Mouse (Mus musculus) urinary bladder, postnatal 14 days (tissue): ENCODE data around the gene Adcy9.

Experiments used
- DNase-seq: peaks from one replicate; pipeline ENCODE4 v3.0.0; 2021; ENCODE audit warnings: low spot score

The Adcy9 gene

DNA sequence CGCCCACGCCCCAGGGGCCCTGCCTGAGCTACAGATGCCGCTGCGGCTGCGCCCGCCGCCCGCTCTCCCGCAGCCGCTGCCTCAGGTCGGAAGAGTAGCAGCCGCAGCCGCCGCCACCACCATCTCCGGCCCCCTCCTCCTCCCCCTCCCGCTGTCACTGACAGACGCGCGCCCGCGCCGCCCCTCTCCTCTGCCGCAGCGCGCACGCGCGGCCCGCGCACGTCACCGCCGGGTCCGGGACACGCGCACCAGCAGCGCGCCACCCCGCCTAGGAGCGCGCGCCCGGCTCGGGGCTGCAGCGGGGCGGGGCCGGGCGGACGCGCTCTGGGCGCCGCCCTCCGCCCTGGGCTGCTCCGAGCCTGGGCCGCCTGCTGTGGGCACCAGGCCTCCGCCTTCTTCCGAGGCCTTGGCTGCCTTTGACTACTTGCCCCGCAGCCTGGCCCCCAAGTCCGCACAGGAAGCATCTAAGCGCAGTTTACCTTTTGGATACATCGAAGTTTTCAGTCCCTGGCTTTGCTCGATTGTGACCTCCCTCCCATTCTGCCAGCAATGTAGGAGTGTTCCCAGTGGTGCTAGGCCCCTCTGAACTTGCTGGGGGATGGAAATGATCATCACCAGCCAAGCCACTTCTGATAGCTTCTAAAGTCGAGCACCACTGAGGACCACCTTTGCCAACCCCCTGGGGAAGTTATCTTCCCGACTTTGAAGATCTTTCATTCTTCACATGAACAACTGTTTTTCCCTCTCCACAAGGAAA is at the start of gene Adcy9:
Adcy9 (minus strand) TSS at position 201 of the 757 bp plus-strand sequence.
- peak; percentile 87 for DNase-seq

- DNase-seq, result peak; percentile 49
Observed at GRCm38 (mm10) chr16:4469599-4470352, 49.5 kb upstream of the Adcy9 start.

GRCm38 (mm10) chr16:4464529-4465089 is 44.3 kb upstream of the Adcy9 start:
- DNase-seq, result no peak

GRCm38 (mm10) chr16:4457927-4458326 is 37.6 kb upstream of the Adcy9 start:
- DNase-seq, result no peak

- no peak for DNase-seq
Observed at GRCm38 (mm10) chr16:4456391-4456790, 36.1 kb upstream of the Adcy9 start.

DNA sequence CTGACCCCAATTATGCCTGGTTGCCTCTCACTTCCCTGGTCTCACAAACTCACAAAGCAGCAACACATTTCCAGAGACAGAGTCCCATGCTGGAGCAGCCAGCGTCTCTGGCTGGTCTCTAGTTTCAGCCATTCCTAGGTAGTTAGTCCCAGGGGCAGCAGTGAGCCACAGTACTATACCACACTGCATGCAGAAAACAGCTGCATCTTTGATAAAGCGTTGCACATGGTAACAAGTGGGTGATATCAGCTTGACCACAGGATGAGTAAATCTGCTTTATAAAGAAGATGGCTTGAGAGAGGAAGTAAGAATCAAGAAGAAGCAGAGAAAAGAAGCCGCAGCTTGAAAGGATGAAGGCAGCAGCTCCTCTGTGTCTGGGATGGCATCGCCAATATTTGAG is 35.4 kb upstream of the Adcy9 start:
- DNase-seq, result no peak

DNA sequence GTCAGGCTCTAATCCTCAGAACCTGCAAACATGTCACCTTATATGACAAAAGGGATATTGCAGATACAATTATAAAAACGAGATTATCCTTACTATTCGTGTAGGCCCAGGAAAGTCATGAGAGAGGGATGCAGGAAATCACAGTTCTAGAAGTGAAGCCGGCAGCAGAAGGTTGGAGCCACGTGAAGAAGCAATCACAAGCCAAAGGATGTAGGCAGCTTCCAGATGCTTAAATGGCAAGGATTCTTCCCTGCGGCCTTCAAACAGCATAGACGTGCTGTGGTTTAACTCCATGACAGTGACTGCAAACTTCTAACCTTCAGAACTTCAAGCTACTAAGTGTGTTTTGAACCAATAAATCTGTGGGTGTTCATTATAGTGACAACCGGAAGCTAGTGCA is 34.3 kb upstream of the Adcy9 start:
- DNase-seq, result no peak

DNA sequence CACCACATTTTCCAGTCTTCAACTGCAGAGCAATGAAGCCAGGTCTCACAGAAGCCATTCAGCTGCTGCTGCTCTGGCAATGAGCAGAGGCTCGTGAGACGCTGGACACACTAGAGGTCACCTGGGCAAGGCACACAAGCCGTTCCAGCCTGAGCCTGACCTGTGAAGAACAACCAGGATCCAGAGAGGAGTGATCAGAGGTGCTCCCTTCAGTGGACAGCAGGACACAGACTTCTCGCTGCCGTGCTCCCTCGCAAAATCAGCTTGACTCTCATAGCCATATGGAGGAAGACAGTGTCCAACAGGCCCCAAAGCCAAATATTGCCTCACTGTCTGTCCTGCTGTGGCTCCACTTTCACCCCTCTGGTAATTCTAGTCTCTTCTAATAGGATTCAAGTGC is 29.1 kb upstream of the Adcy9 start:
- no peak for DNase-seq

DNA sequence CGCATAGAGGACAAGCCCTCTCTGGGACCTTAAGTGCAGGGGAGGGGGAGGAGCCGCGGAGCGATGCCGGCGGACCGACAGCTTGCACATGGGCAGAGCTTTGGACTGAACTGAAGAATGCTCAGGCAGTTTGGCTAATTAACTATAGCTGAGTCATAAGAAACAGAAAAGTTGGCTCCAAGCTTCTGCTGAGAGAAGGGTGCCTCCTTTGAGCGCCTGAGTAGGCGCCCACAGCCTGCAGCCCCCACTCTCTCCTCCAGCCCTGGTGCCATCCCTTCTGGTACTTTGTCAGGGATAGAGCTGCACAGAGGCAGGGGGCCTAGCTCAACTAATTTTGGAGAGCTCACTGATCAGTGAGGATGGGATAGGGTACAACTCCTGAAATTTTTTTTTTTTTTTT is 27.9 kb upstream of the Adcy9 start:
- no peak for DNase-seq

DNA sequence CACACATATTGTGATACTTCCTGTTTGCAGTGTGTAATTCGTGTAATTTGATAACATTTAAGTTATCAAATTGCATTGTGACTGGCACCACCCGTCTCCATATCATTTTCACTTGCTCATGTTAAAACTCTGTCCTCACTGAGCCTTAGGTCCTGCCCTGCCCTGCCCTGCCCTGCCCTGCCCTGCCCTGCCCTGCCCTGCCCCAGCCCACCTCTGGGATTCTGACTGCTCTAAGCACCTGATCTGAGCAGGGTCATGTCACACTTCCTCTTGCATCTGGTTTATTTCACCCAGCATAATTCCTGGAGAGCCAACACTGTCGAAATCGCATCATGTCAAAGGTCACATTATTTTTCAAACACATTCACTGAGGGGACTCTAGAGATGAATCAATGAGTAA is 26.1 kb upstream of the Adcy9 start:
- DNase-seq, result no peak

GRCm38 (mm10) chr16:4444378-4444777 is 24.1 kb upstream of the Adcy9 start:
- no peak for DNase-seq

GRCm38 (mm10) chr16:4439302-4440066 is 19.2 kb upstream of the Adcy9 start:
- no peak for DNase-seq

DNA sequence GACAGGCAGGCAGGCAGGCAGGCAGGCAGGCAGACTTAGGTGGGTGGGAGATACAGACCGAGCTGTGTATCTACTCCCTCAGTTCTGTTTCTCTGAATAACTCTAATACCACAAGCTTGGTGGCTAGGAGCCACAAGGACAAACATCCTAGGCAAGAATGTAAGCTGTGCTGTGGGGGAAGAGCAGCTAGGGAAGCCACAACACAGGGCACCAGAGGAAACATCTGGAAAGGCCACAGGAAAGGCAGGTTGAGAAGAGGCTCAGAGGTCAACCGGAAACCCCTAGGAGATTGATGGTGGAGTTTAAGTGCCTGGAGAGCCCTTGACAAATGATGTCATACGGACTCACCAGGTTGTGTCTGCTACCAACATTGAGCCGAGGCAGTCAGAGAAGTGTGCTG is 16.4 kb upstream of the Adcy9 start:
- DNase-seq, result no peak

GRCm38 (mm10) chr16:4435371-4435770 is 15.1 kb upstream of the Adcy9 start:
- DNase-seq, result no peak

DNA sequence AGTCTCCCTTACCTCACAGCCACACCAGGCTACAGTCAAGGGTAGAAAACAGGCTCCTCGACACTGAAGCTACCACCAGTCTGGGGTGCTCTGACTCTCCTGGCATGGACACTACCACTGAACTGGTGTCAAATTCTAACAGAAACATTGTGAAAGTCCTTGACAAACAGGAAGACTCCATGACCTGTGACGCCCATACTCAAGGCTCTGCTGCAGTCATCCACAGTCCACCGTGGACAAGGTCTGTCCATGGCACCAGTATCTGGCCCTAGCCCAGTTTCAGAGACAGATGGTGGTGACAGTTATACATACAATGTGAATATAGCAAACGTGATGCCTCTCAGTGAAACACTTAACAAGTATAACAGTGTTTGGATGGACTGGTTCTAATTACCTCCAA is 11.5 kb upstream of the Adcy9 start:
- DNase-seq, result no peak

DNA sequence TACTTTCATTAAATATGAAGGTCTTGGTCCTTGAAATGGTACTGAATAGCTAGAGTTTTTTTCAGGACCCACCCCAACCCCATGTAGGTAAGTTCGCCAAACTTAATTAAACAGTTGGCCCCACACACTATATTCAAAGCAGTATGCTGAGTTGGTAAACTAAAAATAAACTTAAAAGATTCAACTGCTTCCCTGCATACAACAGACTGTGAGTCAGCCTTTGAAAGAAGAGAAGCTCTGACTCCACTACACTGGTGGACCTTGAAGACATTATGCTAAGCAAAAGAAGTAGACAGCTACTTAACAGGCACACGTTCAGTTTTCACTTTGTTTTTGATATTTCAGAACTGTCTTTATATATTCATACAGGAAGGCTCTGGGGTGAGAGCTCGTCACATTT is 10.7 kb upstream of the Adcy9 start:
- DNase-seq, result no peak

DNA sequence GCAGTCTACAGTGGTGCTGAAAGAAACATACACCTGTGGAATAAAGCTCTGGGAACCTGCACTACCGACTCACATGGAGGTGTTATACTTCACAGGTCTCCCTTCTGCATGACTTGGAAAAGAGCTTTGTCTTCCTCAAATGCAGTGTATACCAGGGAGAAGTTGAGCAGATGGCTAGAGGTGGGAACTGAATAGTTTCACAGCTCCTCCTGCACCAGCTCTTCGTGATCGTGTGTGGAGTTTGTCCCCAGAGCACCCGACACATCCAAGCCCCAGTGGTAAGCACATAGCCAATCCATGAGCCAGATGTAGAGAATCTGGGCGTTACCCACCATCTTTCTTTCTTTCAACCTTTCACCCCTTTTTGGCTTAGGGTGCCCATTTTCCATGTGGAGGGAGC is 9.9 kb upstream of the Adcy9 start:
- no peak for DNase-seq

- DNase-seq, result no peak
Observed at GRCm38 (mm10) chr16:4425658-4426234, 5.4 kb upstream of the Adcy9 start.

- DNase-seq, result no peak
Observed at GRCm38 (mm10) chr16:4423613-4424012, 3.3 kb upstream of the Adcy9 start.

GRCm38 (mm10) chr16:4422991-4423390 is 2.7 kb upstream of the Adcy9 start:
- DNase-seq, result no peak

GRCm38 (mm10) chr16:4419546-4420297 is 576 bp downstream of the Adcy9 start:
- DNase-seq, result peak; percentile 60
